Mouse (Mus musculus) neural tube, embryonic 12.5 days (tissue): ENCODE measurements around the gene Gm20388. TPM values are rescaled to one million over a fixed set of nuclear protein-coding genes. Genes with fewer than 3 reads are reported as not detected.

Source experiments
- ATAC-seq: fragments of 200-750 bp; cut with Nextera tagmentation; 2 replicates; pipeline ENCODE4 v1.8.0; 2017; ENCODE audit warnings: low read depth, mild to moderate bottlenecking, moderate TSS enrichment, moderate library complexity; ENCODE audit not compliant: low FRiP score
- H3K27ac ChIP-seq: fragments of 300-500 bp; sonication (generic); 2 replicates; pipeline ENCODE4 v1.5.1; 2016
- H3K27me3 ChIP-seq: fragments of 300-500 bp; sonication (generic); replicated peaks from 2 replicates; pipeline ENCODE4 v1.6.1; 2016; ENCODE audit warnings: mild to moderate bottlenecking
- H3K36me3 ChIP-seq: fragments of 300-500 bp; sonication (generic); 2 replicates; pipeline ENCODE4 v1.6.1; 2016; ENCODE audit warnings: mild to moderate bottlenecking
- H3K4me1 ChIP-seq: fragments of 300-500 bp; sonication (generic); 2 replicates; pipeline ENCODE4 v1.6.1; 2016
- H3K4me2 ChIP-seq: fragments of 300-500 bp; sonication (generic); replicated peaks from 2 replicates; pipeline ENCODE4 v1.6.1; 2016; ENCODE audit warnings: mild to moderate bottlenecking
- H3K4me3 ChIP-seq: fragments of 300-500 bp; sonication (generic); 2 replicates; pipeline ENCODE4 v1.5.1; 2016
- H3K9ac ChIP-seq: fragments of 300-500 bp; sonication (generic); 2 replicates; pipeline ENCODE4 v1.6.1; 2016; ENCODE audit warnings: mild to moderate bottlenecking
- H3K9me3 ChIP-seq: fragments of 300-500 bp; sonication (generic); 2 replicates; pipeline ENCODE4 v1.6.1; 2016; ENCODE audit warnings: mild to moderate bottlenecking
- WGBS: fragments of 180-500 bp; shearing (Covaris S2); methylation state at CpG from one replicate; pipeline ENCODE4 v1.1.7; 2016; 5-methylcytosine and 5-hydroxymethylcytosine counted together
- polyA plus RNA-seq: library from polyadenylated mRNA; unstranded; fragments of >200 nt; fragmentation: Nextera tagmentation; extraction: Ambion mirVana; gene quantifications from 2 replicates; pipeline ENCODE4 v1.2.1, GENCODE M21; 2016

Gm20388 gene
- polyA plus RNA-seq, 1 experiment from 2014 or later: not detected

DNA sequence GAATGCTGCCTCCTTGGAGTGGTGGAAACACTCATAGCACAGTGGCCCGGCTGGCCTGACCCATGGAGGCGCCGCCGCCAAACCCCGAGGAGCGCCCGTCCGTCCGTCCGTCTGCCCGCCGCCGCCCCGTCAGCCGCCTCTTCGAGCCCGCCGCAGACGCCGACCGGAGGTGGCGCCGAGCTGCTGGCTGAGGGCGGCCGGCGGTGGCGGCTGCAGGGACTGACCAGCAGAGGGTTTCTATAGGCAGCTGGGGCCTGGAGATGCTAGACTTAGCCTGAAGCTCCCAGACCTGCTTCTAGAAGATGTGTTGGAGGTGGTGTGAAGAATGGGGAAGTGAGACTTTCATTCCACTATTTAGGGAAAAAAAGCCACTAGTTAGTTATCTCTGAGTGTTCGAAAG, 2063.3 kb downstream of the Gm20388 start:
- H3K27me3 ChIP-seq: no peaks in the 10 kb centered on the region
- no peak overlapping the region for H3K4me3 ChIP-seq
- no peak overlapping the region for H3K27ac ChIP-seq
- H3K9ac ChIP-seq: no peak overlapping the region
- H3K4me2 ChIP-seq: no peak overlapping the region
- H3K4me1 ChIP-seq: peaks cover 10% of the 10 kb centered on the region; the same call in 1 of the 2 replicates
- no peak for ATAC-seq
- H3K36me3 ChIP-seq: peaks cover 40% of the 10 kb centered on the region
- H3K9me3 ChIP-seq: no peaks in the 10 kb centered on the region
- 96% methylated on average over 28 of the region's 28 CpGs for WGBS

GRCm38 (mm10) chr8:121977819-121978590, 2067.4 kb downstream of the Gm20388 start:
- Histone ChIP-seq H3K4me3 (no peak overlapping the region), H3K36me3 (peaks cover 74% of the 10 kb centered on the region), H3K9me3 (no peaks in the 10 kb centered on the region), H3K9ac (no peak overlapping the region), H3K27ac (no peak overlapping the region), H3K4me2 (no peak overlapping the region), H3K4me1 (no peaks in the 10 kb centered on the region), H3K27me3 (no peaks in the 10 kb centered on the region)
- no peak for ATAC-seq
- WGBS: 70% methylated on average over 8 of the region's 8 CpGs

GRCm38 (mm10) chr8:121978670-121979069, 2068.0 kb downstream of the Gm20388 start:
- no peaks in the 10 kb centered on the region for H3K27me3 ChIP-seq
- ATAC-seq: no peak
- no peaks in the 10 kb centered on the region for H3K4me1 ChIP-seq
- H3K27ac ChIP-seq: no peak overlapping the region
- H3K36me3 ChIP-seq: peaks cover 80% of the 10 kb centered on the region
- no peak overlapping the region for H3K9ac ChIP-seq
- no peak overlapping the region for H3K4me2 ChIP-seq
- H3K4me3 ChIP-seq: no peak overlapping the region
- 96% methylated on average over 13 of the region's 13 CpGs for WGBS
- no peaks in the 10 kb centered on the region for H3K9me3 ChIP-seq

DNA sequence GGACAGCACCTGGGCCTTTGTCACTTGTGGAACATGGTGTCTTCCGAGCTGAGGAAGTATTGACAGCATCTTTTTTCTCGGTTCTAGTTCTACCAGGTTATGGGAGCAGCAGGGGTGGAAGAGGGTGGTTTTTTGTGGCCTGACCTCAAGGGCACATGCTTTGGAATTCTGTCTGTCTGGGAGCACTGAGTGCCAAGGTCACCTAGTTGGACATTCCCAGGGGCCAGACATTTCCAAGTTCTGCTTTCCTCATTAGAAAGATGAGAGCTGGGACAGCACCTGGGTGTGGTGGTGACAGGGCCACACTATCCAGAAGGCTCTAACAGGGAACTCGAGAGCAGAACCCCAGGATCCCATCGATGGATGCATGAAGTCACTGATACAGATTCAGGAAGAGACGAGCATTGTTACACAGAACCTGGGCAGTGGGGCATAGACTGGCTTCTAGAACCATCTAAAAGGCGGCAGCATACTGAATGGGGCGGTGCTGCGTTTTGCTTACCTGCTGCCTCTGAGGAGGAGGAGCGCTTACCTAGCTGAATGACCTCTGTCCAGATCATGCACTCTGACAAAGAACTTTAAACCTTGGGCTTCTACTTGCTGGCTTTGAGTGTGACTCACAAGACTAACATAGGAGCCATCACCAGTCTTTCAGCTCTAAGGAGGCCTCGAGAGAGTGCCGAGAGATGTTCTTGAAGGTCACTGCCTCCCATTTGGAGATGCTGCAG, 2070.3 kb downstream of the Gm20388 start:
- Histone ChIP-seq H3K36me3 (peaks cover 75% of the 10 kb centered on the region), H3K27me3 (no peaks in the 10 kb centered on the region), H3K27ac (no peak overlapping the region), H3K4me1 (no peaks in the 10 kb centered on the region), H3K4me2 (no peak overlapping the region), H3K9me3 (no peaks in the 10 kb centered on the region), H3K4me3 (no peak overlapping the region), H3K9ac (no peak overlapping the region)
- no peak for ATAC-seq
- WGBS: 92% methylated on average over 11 of the region's 11 CpGs

DNA sequence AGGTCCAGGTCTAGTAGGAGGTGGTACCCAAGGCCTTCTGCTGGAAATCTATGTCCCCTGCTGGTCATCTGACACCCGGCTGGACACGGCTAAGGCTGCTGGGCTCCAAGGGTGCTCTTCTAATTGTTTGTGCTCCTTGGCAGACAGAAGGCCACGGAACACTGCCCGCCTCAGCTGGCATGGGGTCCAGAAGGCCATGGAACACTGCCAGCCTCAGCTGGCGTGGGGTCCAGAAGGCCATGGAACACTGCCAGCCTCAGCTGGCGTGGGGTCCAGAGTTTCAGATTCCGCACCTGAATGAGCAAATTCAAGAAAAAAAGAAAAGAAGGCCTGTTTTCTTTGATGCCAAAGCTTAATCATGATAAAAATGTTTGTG, 2070.9 kb downstream of the Gm20388 start:
- Histone ChIP-seq H3K9ac (no peak overlapping the region), H3K36me3 (peaks cover 69% of the 10 kb centered on the region), H3K27me3 (no peaks in the 10 kb centered on the region), H3K27ac (no peak overlapping the region), H3K9me3 (no peaks in the 10 kb centered on the region), H3K4me1 (no peaks in the 10 kb centered on the region), H3K4me2 (no peak overlapping the region), H3K4me3 (no peak overlapping the region)
- 89% methylated on average over 7 of the region's 7 CpGs for WGBS
- ATAC-seq: no peak

DNA sequence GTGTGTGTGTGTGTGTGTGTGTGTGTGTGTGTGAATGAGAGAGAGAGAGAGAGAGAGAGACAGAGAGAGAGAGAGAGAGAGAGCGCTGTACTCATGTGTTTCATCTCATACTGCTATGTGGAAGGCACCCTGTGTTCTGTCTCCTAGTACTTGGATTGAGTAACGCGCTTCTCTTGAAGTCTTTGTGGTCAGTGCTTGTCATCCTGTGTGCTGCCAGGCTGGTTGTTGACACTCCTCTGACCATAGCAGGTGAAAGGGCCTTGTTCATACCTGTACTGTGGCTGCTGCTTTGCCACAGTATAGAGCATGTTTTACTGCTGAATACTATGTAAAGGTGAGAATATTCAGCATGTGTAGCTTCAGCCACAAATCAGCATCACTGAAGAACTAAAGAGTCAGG, 2075.0 kb downstream of the Gm20388 start:
- H3K9me3 ChIP-seq: no peaks in the 10 kb centered on the region
- H3K27ac ChIP-seq: no peak overlapping the region
- H3K9ac ChIP-seq: no peak overlapping the region
- H3K4me2 ChIP-seq: no peak overlapping the region
- 0 out of 2 replicates have a peak, but pooled peaks cover 3% of the 10 kb centered on the region for H3K4me1 ChIP-seq
- no peak overlapping the region for H3K4me3 ChIP-seq
- peaks cover 68% of the 10 kb centered on the region for H3K36me3 ChIP-seq
- H3K27me3 ChIP-seq: no peaks in the 10 kb centered on the region
- no peak for ATAC-seq
- WGBS: 98% methylated on average over 3 of the region's 3 CpGs

DNA sequence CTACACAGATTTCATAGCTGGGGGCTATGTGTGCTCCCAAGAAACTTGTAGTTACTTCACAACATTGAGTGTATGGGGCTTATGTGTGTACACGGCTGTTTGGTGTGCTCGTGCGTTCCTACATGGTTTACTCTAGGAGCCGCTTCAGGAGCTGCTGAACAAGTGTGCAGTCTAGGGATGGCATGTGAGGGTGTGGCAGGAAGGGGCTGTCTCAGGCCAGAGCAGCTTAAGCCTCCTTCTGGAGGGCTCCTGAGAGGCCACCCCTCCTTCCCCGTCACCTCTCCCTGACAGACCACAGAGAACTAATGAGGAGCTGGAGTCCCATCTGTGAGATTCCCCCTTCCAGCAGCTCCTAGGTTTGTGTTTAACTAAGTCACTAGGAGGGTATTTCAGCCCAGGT, 2077.3 kb downstream of the Gm20388 start:
- H3K9me3 ChIP-seq: no peaks in the 10 kb centered on the region
- WGBS: 96% methylated on average over 5 of the region's 5 CpGs
- no peak overlapping the region for H3K4me3 ChIP-seq
- H3K9ac ChIP-seq: no peak overlapping the region
- H3K4me1 ChIP-seq: 0 out of 2 replicates have a peak, but pooled peaks cover 3% of the 10 kb centered on the region
- no peak overlapping the region for H3K4me2 ChIP-seq
- peaks cover 67% of the 10 kb centered on the region for H3K36me3 ChIP-seq
- H3K27me3 ChIP-seq: no peaks in the 10 kb centered on the region
- no peak for ATAC-seq
- H3K27ac ChIP-seq: no peak overlapping the region

DNA sequence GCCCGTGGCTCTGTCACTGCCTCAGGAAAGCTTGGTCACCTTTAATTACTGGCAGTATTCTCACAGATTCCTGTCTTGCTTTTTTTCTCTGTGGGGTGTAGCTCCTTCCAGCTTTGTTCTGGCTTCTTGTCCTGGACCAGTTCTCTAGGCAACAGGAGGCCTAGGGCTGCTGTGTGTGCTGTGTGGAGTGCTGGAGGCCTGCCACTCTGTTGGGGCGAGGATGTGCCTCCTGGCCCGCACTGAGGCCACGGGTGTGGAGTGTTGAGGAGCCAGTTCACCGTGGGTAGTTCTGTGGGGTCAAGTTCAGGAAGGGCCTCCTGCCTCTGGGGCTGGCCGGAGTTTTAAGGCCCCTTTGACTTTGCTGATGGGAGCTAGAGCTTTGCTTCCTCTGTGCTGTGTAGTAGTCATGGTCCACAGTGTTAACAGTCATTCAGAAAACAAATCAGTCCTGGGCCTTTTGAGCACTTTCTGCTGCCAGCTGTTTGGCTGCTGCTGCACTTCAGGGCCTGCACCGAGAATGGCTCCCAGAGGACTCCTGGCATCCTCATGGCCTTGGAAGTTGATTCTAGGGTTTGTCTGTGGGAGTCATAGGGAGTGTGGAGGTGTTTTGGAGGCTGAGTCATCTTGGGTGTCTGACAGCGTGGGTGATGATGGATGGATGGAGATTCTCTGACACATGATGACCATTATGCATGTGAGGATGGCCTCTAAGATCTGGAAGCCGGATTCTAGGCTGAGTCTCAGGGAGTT, 2080.0 kb downstream of the Gm20388 start:
- Histone ChIP-seq H3K27me3 (no peaks in the 10 kb centered on the region), H3K4me1 (0 out of 2 replicates have a peak, but pooled peaks cover 8% of the 10 kb centered on the region), H3K4me3 (no peak overlapping the region), H3K9ac (no peak overlapping the region), H3K36me3 (peaks cover 59% of the 10 kb centered on the region), H3K9me3 (no peaks in the 10 kb centered on the region), H3K4me2 (no peak overlapping the region), H3K27ac (no peak overlapping the region)
- no peak for ATAC-seq
- WGBS: 85% methylated on average over 9 of the region's 9 CpGs

DNA sequence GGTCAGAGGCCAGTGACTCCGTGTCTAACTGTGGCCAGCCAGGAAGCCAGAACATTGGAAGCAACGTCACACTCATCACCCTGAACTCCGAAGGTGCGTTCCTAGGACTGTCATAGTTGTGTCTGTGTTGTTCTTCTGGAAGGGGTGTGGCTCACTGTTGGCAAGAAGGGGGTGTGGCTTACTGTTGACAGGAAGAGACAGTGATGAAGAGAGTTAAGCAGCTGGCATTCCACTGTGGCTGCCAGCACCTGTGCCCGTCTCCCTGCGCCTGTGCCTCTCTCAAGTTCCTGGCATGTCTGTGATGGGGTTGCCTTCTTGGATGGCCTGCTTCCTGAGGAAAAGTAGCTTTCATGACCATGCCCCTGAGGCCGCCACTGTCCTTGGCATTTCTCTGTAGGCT, 2081.0 kb downstream of the Gm20388 start:
- Histone ChIP-seq H3K9me3 (no peaks in the 10 kb centered on the region), H3K36me3 (peaks cover 60% of the 10 kb centered on the region), H3K4me1 (0 out of 2 replicates have a peak, but pooled peaks cover 8% of the 10 kb centered on the region), H3K27ac (no peak overlapping the region), H3K9ac (no peak overlapping the region), H3K27me3 (no peaks in the 10 kb centered on the region), H3K4me3 (no peak overlapping the region), H3K4me2 (no peak overlapping the region)
- ATAC-seq: no peak
- WGBS: 92% methylated on average over 7 of the region's 7 CpGs

DNA sequence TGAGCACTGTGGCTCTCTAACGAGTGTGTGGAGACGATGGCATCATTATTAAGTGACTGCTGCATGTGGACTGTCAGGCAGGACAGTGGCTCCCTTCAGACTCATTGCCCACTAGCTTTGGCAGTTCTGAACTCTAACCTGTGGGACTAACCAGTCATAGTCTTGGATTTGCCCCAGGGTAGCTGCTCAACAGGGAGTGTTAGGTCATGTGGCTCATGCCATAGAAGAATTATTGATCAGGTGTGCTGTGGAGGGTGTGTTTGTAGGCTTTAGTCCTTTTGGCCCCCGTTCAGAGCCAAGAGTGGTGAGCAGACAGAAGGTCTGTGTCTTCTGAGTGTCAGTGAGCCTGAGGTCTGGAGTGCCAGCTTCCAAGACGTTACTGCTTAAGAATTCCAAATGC, 2082.3 kb downstream of the Gm20388 start:
- no peak overlapping the region for H3K9ac ChIP-seq
- H3K4me3 ChIP-seq: no peak overlapping the region
- no peak overlapping the region for H3K4me2 ChIP-seq
- H3K27me3 ChIP-seq: no peaks in the 10 kb centered on the region
- no peak for ATAC-seq
- H3K27ac ChIP-seq: no peak overlapping the region
- H3K36me3 ChIP-seq: peaks cover 68% of the 10 kb centered on the region
- H3K4me1 ChIP-seq: 0 out of 2 replicates have a peak, but pooled peaks cover 8% of the 10 kb centered on the region
- no peaks in the 10 kb centered on the region for H3K9me3 ChIP-seq
- 95% methylated on average over 4 of the region's 4 CpGs for WGBS

DNA sequence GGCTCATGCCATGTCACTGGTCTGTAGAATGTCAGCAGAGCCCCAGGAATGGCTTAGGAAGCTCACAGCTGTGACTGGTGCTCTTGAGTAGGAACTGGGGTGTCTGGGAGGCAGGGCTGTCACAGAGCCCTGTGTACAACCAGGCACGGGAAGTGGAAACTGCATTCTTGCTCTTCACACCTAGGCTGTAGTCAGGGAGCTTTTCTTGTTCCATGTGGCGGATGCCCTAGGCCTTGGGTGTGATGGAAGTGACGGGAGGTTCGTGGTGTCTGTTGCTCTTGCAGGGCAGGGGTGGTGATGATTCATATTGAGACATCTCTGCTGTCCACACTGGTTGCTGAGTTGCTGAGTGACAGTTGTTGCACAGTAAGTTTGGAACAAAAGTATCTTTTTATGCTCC, 2084.5 kb downstream of the Gm20388 start:
- ATAC-seq: no peak
- Histone ChIP-seq H3K9ac (no peak overlapping the region), H3K36me3 (peaks cover 76% of the 10 kb centered on the region), H3K27me3 (no peaks in the 10 kb centered on the region), H3K27ac (no peak overlapping the region), H3K4me3 (no peak overlapping the region), H3K9me3 (no peaks in the 10 kb centered on the region), H3K4me1 (0 out of 2 replicates have a peak, but pooled peaks cover 8% of the 10 kb centered on the region), H3K4me2 (no peak overlapping the region)
- 91% methylated on average over 4 of the region's 4 CpGs for WGBS

DNA sequence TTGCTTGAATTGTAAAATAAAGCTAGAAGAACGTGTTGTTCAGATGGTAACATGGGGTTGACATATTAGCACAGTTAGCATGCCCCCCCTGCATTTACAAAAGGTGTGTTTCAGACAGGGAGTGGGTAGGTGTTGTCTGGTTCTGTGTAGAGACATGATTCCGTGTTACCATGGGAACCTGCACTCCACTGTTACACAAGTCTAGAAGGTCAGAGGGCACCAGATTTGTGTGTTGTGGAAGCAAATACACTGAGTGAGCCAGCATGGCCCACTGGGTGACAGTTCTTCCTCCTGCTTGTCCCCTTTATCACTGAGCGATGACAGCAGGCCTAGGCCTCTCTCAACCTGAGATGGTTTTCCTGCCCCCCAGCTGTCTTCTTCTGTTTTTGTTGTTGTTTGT, 2085.3 kb downstream of the Gm20388 start:
- WGBS: 85% methylated on average over 3 of the region's 3 CpGs
- Histone ChIP-seq H3K36me3 (peaks cover 73% of the 10 kb centered on the region), H3K4me3 (no peak overlapping the region), H3K9ac (no peak overlapping the region), H3K9me3 (no peaks in the 10 kb centered on the region), H3K27me3 (no peaks in the 10 kb centered on the region), H3K27ac (no peak overlapping the region), H3K4me1 (0 out of 2 replicates have a peak, but pooled peaks cover 5% of the 10 kb centered on the region), H3K4me2 (no peak overlapping the region)
- no peak for ATAC-seq
